Comparison of ENCODE assay signal across 19 mouse cellular contexts in genomic region chr1:36804833-36805232, GRCm38 (mm10).
"Had no signal": no experiment of that assay in that cellular context is flagged by ENCODE, and none has a peak within 500 bp of the region (broad histone marks: within the 10 kb centered on the region; RNA-seq: fewer than 3 reads in every experiment).

No protein-coding gene starts in this region.

- H3K4me3 ChIP-seq: limb, embryonic 10.5 days; limb, embryonic 13.5 days; liver, embryonic 12.5 days; liver, embryonic 15.5 days; midbrain, embryonic 12.5 days; myocyte; neural tube, embryonic 13.5 days; stomach, embryonic 15.5 days had no signal

- H3K9me3 ChIP-seq: limb, embryonic 10.5 days; limb, embryonic 13.5 days; liver, embryonic 12.5 days; liver, embryonic 15.5 days; midbrain, embryonic 12.5 days; neural tube, embryonic 13.5 days; stomach, embryonic 15.5 days had no signal

- H3K4me1 ChIP-seq: limb, embryonic 10.5 days; limb, embryonic 13.5 days; liver, embryonic 12.5 days; liver, embryonic 15.5 days; midbrain, embryonic 12.5 days; neural tube, embryonic 13.5 days; stomach, embryonic 15.5 days had no signal

- H3K27me3 ChIP-seq: limb, embryonic 13.5 days; liver, embryonic 12.5 days; liver, embryonic 15.5 days; midbrain, embryonic 12.5 days; neural tube, embryonic 13.5 days; stomach, embryonic 15.5 days had no signal

- DNase-seq: kidney, adult 9 months; kidney, postnatal 14 days; kidney, postnatal 4 days; lung, adult 2 months; lung, postnatal 14 days; lung, postnatal 4 days; retina, postnatal 1 day; right cerebral cortex, postnatal 25 days; spleen, adult 18-20 months; thymus, adult 18-20 months; thymus, postnatal 36 days had no signal
